Mouse (Mus musculus): Measurements from ENCODE around the gene Sept9. TPM values are rescaled to one million over a fixed set of nuclear protein-coding genes. Genes with fewer than 3 reads are reported as not detected.

Gene Sept9
- polyA plus RNA-seq, 1 experiment, result 45.3 TPM

GRCm38 (mm10) chr11:117343800-117344199 is 144.3 kb downstream of the Sept9 start:
- H3K27ac ChIP-seq (ENCODE audit: insufficient read depth, low read length), result no peak overlapping the region
- H3K36me3 ChIP-seq (ENCODE audit: control insufficient read depth, insufficient read depth, low read length), result no peaks in the 10 kb centered on the region
- TF ChIP-seq CTCF (IDR thresholded peaks at IDR 0.05; ENCODE audit: extremely low read depth, insufficient read depth, insufficient read length, insufficient replicate concordance), result no peak
- TF ChIP-seq POLR2A (IDR thresholded peaks at IDR 0.05; ENCODE audit: low read depth, low read length), result no peak
- no peak overlapping the region for H3K4me3 ChIP-seq (ENCODE audit: extremely low read depth, insufficient read depth, insufficient read length)
- H3K27me3 ChIP-seq (ENCODE audit: control insufficient read depth, insufficient read depth, low read length), result no peaks in the 10 kb centered on the region
- WGBS, result 84% methylated on average over 5 of the region's 5 CpGs
- no peak for DNase-seq (ENCODE audit: low read depth in 1 of 2, low spot score in 2 of 2)
- peaks cover 22% of the 10 kb centered on the region; the same call in 1 of the 2 replicates for H3K4me1 ChIP-seq (ENCODE audit: control insufficient read depth, insufficient read depth, insufficient read length)

DNA sequence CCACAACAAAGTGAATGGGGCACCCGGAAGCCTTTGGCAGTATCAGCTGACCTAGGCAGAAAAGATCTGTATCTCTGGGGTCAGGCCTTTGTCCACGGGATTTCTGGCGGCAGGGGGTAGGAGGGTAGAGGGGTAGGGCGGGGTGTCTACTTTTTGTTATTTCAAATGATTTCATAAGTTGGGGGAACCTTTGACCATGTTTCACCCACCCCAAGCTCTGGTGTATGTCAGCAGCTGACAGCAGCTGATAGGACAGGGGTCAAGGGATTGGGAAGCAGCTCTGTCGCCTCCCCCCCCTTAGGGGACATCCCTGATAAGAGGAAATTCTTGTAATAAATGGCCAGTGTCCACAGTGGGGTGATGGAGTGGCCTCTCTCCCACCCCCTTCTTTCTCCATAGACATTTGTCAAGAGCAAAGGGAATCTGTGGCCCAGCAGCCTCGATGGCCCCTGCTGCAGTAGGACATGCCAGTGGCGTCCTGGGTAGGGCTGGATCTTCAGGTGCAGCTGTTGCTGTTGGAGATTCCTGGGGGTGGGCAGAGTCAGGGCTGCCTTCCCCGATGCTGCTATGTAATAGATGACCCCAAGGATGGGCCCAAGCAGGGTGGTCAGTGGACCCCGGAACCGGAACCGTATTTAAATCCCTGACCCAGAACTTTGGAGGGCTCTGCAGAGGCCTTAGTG is 145.0 kb downstream of the Sept9 start:
- no peak for DNase-seq (ENCODE audit: low read depth in 1 of 2, low spot score in 2 of 2)
- peaks cover 25% of the 10 kb centered on the region; the same call in 1 of the 2 replicates for H3K4me1 ChIP-seq (ENCODE audit: control insufficient read depth, insufficient read depth, insufficient read length)
- no peaks in the 10 kb centered on the region for H3K36me3 ChIP-seq (ENCODE audit: control insufficient read depth, insufficient read depth, low read length)
- H3K4me3 ChIP-seq (ENCODE audit: extremely low read depth, insufficient read depth, insufficient read length), result no peak overlapping the region
- TF ChIP-seq CTCF (IDR thresholded peaks at IDR 0.05; ENCODE audit: extremely low read depth, insufficient read depth, insufficient read length, insufficient replicate concordance) (no peak), POLR2A (IDR thresholded peaks at IDR 0.05; ENCODE audit: low read depth, low read length) (no peak)
- H3K27ac ChIP-seq (ENCODE audit: insufficient read depth, low read length), result no peak overlapping the region
- no peaks in the 10 kb centered on the region for H3K27me3 ChIP-seq (ENCODE audit: control insufficient read depth, insufficient read depth, low read length)
- WGBS, result 54% methylated on average over 11 of the region's 11 CpGs

- no peak overlapping the region for H3K4me3 ChIP-seq (ENCODE audit: extremely low read depth, insufficient read depth, insufficient read length)
- TF ChIP-seq CTCF (IDR thresholded peaks at IDR 0.05; ENCODE audit: extremely low read depth, insufficient read depth, insufficient read length, insufficient replicate concordance) (no peak), POLR2A (IDR thresholded peaks at IDR 0.05; ENCODE audit: low read depth, low read length) (no peak)
- peak in 1 of 2 experiments; percentile 6 for DNase-seq (ENCODE audit: low read depth in 1 of 2, low spot score in 2 of 2)
- 63% methylated on average over 12 of the region's 12 CpGs for WGBS
- H3K27ac ChIP-seq (ENCODE audit: insufficient read depth, low read length), result no peak overlapping the region
- no peaks in the 10 kb centered on the region for H3K27me3 ChIP-seq (ENCODE audit: control insufficient read depth, insufficient read depth, low read length)
- H3K36me3 ChIP-seq (ENCODE audit: control insufficient read depth, insufficient read depth, low read length), result no peaks in the 10 kb centered on the region
- peaks cover 29% of the 10 kb centered on the region for H3K4me1 ChIP-seq (ENCODE audit: control insufficient read depth, insufficient read depth, insufficient read length)
Observed at GRCm38 (mm10) chr11:117345022-117345765, 145.7 kb downstream of the Sept9 start.

DNA sequence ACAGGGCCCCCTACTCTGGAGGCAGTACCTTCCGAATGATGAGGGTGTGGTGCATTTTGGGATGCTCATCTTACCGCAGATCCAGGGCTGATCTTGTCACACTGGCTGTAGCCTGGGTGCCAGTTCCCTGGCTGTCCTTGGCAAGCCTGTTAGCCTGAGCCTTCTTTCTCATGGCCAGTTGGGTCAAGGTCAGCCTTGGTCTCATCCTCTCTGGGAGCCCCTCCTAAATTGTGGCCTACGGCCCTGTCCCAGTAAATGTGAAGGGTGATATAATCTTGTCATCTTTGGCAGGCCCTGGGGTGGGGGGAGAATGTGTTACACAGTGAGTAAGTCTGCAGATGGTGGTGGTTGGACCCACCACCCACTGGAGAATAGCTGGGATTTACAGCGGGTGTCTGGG is 147.8 kb downstream of the Sept9 start:
- Histone ChIP-seq H3K27me3 (ENCODE audit: control insufficient read depth, insufficient read depth, low read length) (no peaks in the 10 kb centered on the region), H3K36me3 (ENCODE audit: control insufficient read depth, insufficient read depth, low read length) (peaks cover 6% of the 10 kb centered on the region), H3K4me3 (ENCODE audit: extremely low read depth, insufficient read depth, insufficient read length) (no peak overlapping the region), H3K4me1 (ENCODE audit: control insufficient read depth, insufficient read depth, insufficient read length) (peaks cover 36% of the 10 kb centered on the region), H3K27ac (ENCODE audit: insufficient read depth, low read length) (no peak overlapping the region)
- no peak for TF ChIP-seq CTCF (IDR thresholded peaks at IDR 0.05; ENCODE audit: extremely low read depth, insufficient read depth, insufficient read length, insufficient replicate concordance)
- TF ChIP-seq POLR2A (IDR thresholded peaks at IDR 0.05; ENCODE audit: low read depth, low read length), result no peak
- no peak for DNase-seq (ENCODE audit: low read depth in 1 of 2, low spot score in 2 of 2)
- WGBS, result 83% methylated on average over 4 of the region's 4 CpGs

DNA sequence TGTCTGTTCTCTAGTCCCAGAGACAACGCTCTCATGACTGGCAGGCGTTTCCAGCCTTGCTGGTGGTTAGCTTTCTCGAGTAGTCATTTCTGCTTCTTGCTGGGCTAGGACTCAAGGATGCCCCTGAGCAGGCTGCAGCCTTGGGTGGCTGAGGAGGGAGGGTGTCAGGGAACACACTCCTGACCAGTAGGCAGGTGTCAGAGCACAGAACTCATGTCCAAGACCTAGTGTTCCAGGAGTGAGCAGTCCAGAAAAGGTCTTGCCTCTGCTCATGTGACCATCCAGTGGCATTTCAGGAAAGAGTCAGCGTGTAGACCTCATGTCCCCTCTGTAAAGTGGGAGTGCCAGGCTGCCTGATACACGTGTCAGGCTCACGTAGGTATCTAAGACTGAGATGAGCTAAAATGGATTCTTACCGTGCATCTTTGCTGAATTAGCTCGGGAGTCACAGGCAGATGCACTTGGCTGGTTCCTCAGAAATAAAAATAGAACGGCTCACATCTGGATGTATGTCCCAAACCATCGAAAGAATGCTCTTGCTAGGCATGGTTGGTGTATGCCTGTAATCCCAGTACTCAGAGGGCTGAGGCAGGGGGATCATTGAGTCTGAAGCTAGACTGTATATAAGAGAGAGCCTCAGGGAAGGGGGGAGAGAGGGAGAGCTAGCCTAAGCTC is 149.1 kb downstream of the Sept9 start:
- WGBS, result 10% methylated on average over 10 of the region's 10 CpGs
- no peaks in the 10 kb centered on the region for H3K27me3 ChIP-seq (ENCODE audit: control insufficient read depth, insufficient read depth, low read length)
- TF ChIP-seq CTCF (IDR thresholded peaks at IDR 0.05; ENCODE audit: extremely low read depth, insufficient read depth, insufficient read length, insufficient replicate concordance), result no peak
- no peak for TF ChIP-seq POLR2A (IDR thresholded peaks at IDR 0.05; ENCODE audit: low read depth, low read length)
- no peak overlapping the region for H3K4me3 ChIP-seq (ENCODE audit: extremely low read depth, insufficient read depth, insufficient read length)
- peaks cover 13% of the 10 kb centered on the region for H3K36me3 ChIP-seq (ENCODE audit: control insufficient read depth, insufficient read depth, low read length)
- H3K27ac ChIP-seq (ENCODE audit: insufficient read depth, low read length), result peak overlapping the region; percentile 76
- H3K4me1 ChIP-seq (ENCODE audit: control insufficient read depth, insufficient read depth, insufficient read length), result peaks cover 36% of the 10 kb centered on the region
- no peak for DNase-seq (ENCODE audit: low read depth in 1 of 2, low spot score in 2 of 2)

DNA sequence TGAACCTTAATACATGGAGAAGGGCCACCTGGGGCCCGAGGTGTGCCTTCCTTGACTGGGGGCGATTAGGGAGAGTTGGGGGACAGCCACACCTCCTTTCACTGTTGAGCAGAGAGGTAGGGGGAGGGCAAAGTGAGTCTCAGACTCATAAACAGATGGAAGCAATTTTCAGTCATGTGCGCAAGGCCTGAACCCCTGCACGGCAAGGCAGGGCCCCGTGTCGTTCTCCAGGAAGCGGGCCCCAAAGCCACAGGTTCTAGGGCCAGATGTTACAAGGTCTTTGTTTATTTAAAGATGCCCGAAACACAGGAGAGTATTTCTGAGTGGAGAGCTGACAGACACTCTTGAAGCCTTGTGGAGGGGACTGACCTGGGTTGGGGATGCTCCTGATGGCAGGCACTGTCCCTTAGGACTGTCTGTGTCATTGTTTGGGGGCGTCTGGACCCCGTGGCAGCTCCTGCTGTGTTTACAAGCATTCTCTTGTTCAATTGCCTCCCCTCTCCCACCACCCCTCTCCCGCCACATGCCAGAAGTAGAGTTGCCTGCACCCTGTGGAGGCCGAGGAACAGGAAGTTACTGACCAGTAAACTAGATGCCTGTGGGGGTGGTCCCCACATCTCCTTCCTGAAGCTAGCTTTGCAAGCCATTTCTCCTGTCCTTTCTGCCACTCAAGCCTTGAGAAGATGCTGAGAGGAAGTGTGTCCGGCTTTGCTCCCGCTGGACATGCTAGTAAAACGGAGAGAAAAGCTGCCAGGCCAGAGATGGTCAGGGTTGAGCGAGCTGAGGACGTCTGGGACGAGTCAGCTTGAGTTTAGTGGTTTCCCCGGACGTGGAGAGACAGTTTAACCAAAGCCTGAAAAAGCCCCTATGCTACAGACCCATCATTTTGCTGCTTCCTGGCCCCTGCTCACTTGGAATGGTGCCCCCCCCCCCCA is 150.2 kb downstream of the Sept9 start:
- H3K4me1 ChIP-seq (ENCODE audit: control insufficient read depth, insufficient read depth, insufficient read length), result peaks cover 36% of the 10 kb centered on the region
- 9% methylated on average over 20 of the region's 20 CpGs for WGBS
- peak in 1 of 2 experiments; percentile 50 for DNase-seq (ENCODE audit: low read depth in 1 of 2, low spot score in 2 of 2)
- H3K36me3 ChIP-seq (ENCODE audit: control insufficient read depth, insufficient read depth, low read length), result peaks cover 22% of the 10 kb centered on the region
- H3K27ac ChIP-seq (ENCODE audit: insufficient read depth, low read length), result peak overlapping the region; percentile 76
- H3K4me3 ChIP-seq (ENCODE audit: extremely low read depth, insufficient read depth, insufficient read length), result no peak overlapping the region
- no peak for TF ChIP-seq CTCF (IDR thresholded peaks at IDR 0.05; ENCODE audit: extremely low read depth, insufficient read depth, insufficient read length, insufficient replicate concordance)
- no peak for TF ChIP-seq POLR2A (IDR thresholded peaks at IDR 0.05; ENCODE audit: low read depth, low read length)
- H3K27me3 ChIP-seq (ENCODE audit: control insufficient read depth, insufficient read depth, low read length), result no peaks in the 10 kb centered on the region
